Mouse (Mus musculus) heart, embryonic 15.5 days (tissue): ENCODE measurements around the gene Enpp6. TPM values are rescaled to one million over a fixed set of nuclear protein-coding genes. Genes with fewer than 3 reads are reported as not detected.
A peak's percentile ranks its signal among the peaks of the same experiment; 100 is the strongest.

ENCODE experiments used
- ATAC-seq: fragments of 200-750 bp; cut with Nextera tagmentation; replicated peaks from 2 replicates; pipeline ENCODE4 v1.8.0; 2017; ENCODE audit warnings: low read depth, moderate TSS enrichment; ENCODE audit not compliant: insufficient number of reproducible peaks, insufficient read depth, low FRiP score
- H3K27ac ChIP-seq: fragments of 300-500 bp; sonication (generic); 2 replicates; pipeline ENCODE4 v1.5.1; 2015; ENCODE audit warnings: mild to moderate bottlenecking, inconsistent platforms
- H3K27me3 ChIP-seq: fragments of 300-500 bp; sonication (generic); 2 replicates; pipeline ENCODE4 v1.6.1; 2015; ENCODE audit warnings: inconsistent platforms
- H3K36me3 ChIP-seq: fragments of 300-500 bp; sonication (generic); 2 replicates; pipeline ENCODE4 v1.6.1; 2015; ENCODE audit warnings: mild to moderate bottlenecking, inconsistent platforms
- H3K4me1 ChIP-seq: fragments of 300-500 bp; sonication (generic); replicated peaks from 2 replicates; pipeline ENCODE4 v1.6.1; 2015; ENCODE audit warnings: inconsistent platforms
- H3K4me2 ChIP-seq: fragments of 300-500 bp; sonication (generic); 2 replicates; pipeline ENCODE4 v1.6.1; 2015; ENCODE audit warnings: inconsistent platforms, mild to moderate bottlenecking, moderate library complexity
- H3K4me3 ChIP-seq: fragments of 300-500 bp; sonication (generic); 2 replicates; pipeline ENCODE4 v1.5.1; 2015; ENCODE audit warnings: mild to moderate bottlenecking, inconsistent platforms
- H3K9ac ChIP-seq: fragments of 300-500 bp; sonication (generic); 2 replicates; pipeline ENCODE4 v1.6.1; 2015; ENCODE audit warnings: mild to moderate bottlenecking, inconsistent platforms
- H3K9me3 ChIP-seq: fragments of 300-500 bp; sonication (generic); replicated peaks from 2 replicates; pipeline ENCODE4 v1.6.1; 2016; ENCODE audit warnings: inconsistent platforms
- WGBS: fragments of 180-500 bp; shearing (Covaris S2); methylation state at CpG from one replicate; pipeline ENCODE4 v1.1.7; 2015; ENCODE audit warnings: mixed read lengths; 5-methylcytosine and 5-hydroxymethylcytosine counted together
- polyA plus RNA-seq: library from polyadenylated mRNA; unstranded; fragments of >200 nt; fragmentation: Nextera tagmentation; extraction: Ambion mirVana; gene quantifications from 2 replicates; pipeline ENCODE4 v1.2.1, GENCODE M21; 2015

Gene Enpp6
- polyA plus RNA-seq, 1 experiment from 2014 or later, result 2.7 TPM

DNA sequence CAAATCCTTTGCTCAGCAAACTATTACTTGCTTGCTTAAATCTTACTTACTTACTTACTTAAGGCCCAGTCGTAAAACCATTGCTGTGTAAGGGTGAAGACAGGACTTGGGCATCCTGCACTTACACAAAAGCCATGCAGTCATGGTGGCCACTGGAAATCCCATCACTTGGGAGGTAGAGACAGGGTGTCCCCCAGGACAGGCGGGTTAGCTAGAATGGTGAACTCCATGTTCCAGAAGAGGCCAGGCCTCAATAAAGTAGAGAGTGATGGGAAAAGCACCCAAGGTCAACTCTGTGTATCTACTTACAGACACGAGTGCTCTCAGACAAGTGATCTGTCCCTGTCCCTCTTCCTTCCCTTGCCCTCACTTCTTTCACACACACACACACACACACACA, 146.7 kb downstream of the Enpp6 start:
- ATAC-seq, result no peak
- WGBS, result 83% methylated on average over 3 of the region's 3 CpGs
- no peaks in the 10 kb centered on the region; the same call in 1 of the 2 replicates for H3K36me3 ChIP-seq
- H3K4me3 ChIP-seq, result no peak overlapping the region
- H3K9me3 ChIP-seq, result no peaks in the 10 kb centered on the region
- no peak overlapping the region for H3K4me2 ChIP-seq
- H3K27me3 ChIP-seq, result no peaks in the 10 kb centered on the region; the same call in 1 of the 2 replicates
- no peak overlapping the region for H3K9ac ChIP-seq
- H3K4me1 ChIP-seq, result peaks cover 9% of the 10 kb centered on the region
- H3K27ac ChIP-seq, result no peak overlapping the region

DNA sequence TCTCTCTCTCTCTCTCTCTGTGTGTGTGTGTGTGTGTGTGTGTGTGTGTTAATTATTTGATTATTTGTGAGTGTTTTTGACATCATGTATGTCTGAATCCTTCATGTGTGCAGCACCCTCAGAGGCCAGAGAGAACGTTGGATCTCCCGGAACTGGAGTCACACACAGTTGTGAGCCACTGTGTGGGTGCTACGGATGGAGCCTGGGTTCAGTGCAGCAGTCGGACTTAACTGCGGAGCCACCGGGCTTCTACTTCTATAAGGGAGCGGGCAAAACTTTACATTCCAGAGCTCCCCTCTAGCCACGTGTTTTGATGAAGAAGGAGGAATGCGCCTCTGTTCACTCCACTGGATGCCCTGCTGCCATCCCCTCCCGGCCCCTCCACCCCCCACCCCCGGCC, 148.0 kb downstream of the Enpp6 start:
- H3K27ac ChIP-seq, result no peak overlapping the region
- ATAC-seq, result no peak
- H3K9ac ChIP-seq, result no peak overlapping the region
- no peak overlapping the region for H3K4me3 ChIP-seq
- H3K4me1 ChIP-seq, result peaks cover 9% of the 10 kb centered on the region
- H3K36me3 ChIP-seq, result no peaks in the 10 kb centered on the region; the same call in 1 of the 2 replicates
- H3K4me2 ChIP-seq, result peak overlapping the region; percentile 52
- H3K27me3 ChIP-seq, result no peaks in the 10 kb centered on the region; the same call in 1 of the 2 replicates
- WGBS, result 44% methylated on average over 11 of the region's 11 CpGs
- H3K9me3 ChIP-seq, result no peaks in the 10 kb centered on the region

DNA sequence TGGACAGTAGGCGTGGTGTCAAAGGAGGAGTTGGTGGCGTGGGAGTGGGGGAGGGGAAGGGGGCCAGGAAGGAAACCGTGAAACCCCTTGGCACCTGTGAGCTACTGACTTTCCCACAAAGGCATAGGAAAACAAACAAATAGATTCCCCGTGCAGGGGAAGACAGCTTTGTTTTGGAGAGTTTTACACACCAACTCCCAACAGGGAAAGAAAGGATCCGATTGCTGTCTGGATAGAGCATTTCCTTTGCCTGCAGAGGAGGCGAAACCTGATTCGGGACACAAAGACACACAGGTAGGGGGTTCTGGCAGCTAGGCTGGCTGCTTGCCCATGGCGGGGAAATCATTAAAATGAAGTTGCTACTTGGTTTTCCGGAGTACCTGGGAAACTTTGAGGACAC, 148.9 kb downstream of the Enpp6 start:
- Histone ChIP-seq H3K27ac (no peak overlapping the region), H3K4me1 (peaks cover 9% of the 10 kb centered on the region), H3K9ac (no peak overlapping the region), H3K27me3 (no peaks in the 10 kb centered on the region; the same call in 1 of the 2 replicates), H3K9me3 (no peaks in the 10 kb centered on the region), H3K4me2 (peak overlapping the region; percentile 52), H3K36me3 (no peaks in the 10 kb centered on the region), H3K4me3 (peak overlapping the region; percentile 29)
- WGBS, result 14% methylated on average over 9 of the region's 9 CpGs
- no peak for ATAC-seq

DNA sequence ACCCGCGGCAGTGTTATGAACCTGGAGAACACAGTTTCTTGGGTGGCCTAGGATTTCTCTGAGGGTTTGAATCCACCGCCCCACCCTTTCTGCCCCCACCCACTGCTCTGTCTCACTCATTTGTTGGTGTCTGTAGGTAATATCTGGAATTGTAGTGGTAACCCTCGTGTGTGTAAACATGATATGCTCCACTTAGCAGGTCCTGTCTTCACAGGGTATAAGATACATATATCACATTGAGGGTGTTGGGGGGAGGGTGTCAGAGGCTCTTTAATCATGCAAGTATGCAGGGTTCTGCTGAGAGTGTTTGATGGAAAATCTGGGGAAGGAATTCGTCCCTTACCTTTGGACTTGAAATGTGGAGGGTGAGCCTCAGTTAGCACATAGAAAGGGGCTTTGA, 149.4 kb downstream of the Enpp6 start:
- H3K4me3 ChIP-seq, result peak overlapping the region; percentile 29; the same call in 1 of the 2 replicates
- H3K27ac ChIP-seq, result no peak overlapping the region
- no peaks in the 10 kb centered on the region for H3K9me3 ChIP-seq
- no peaks in the 10 kb centered on the region; the same call in 1 of the 2 replicates for H3K27me3 ChIP-seq
- H3K36me3 ChIP-seq, result no peaks in the 10 kb centered on the region
- WGBS, result 37% methylated on average over 5 of the region's 5 CpGs
- ATAC-seq, result no peak
- H3K4me1 ChIP-seq, result peaks cover 9% of the 10 kb centered on the region
- H3K4me2 ChIP-seq, result peak overlapping the region; percentile 52
- H3K9ac ChIP-seq, result no peak overlapping the region

GRCm38 (mm10) chr8:47145258-47145657, 158.6 kb downstream of the Enpp6 start:
- no peak overlapping the region for H3K4me2 ChIP-seq
- no peaks in the 10 kb centered on the region for H3K36me3 ChIP-seq

More at GRCm38 (mm10) chr8:47145258-47145657, 158.6 kb downstream of the Enpp6 start:
- ATAC-seq, result no peak
- 95% methylated on average over 9 of the region's 9 CpGs for WGBS
- no peaks in the 10 kb centered on the region for H3K27me3 ChIP-seq
- H3K4me3 ChIP-seq, result no peak overlapping the region
- H3K27ac ChIP-seq, result no peak overlapping the region
- no peaks in the 10 kb centered on the region; the same call in 1 of the 2 replicates for H3K9me3 ChIP-seq
- H3K9ac ChIP-seq, result no peak overlapping the region
- no peaks in the 10 kb centered on the region for H3K4me1 ChIP-seq

Other genes starting within 250 kb of the Enpp6 start
- gene Irf2, start 247.2 kb upstream of the Enpp6 start, polyA plus RNA-seq, result 18.9 and 19.9 TPM in 2 replicates